Mouse (Mus musculus): ENCODE results near the gene Alpl.

- TF ChIP-seq FLI1 (IDR thresholded peaks at IDR 0.05; ENCODE audit: low read length) (no peak), GATA1 (IDR thresholded peaks at IDR 0.05; ENCODE audit: borderline replicate concordance, low read length) (no peak)
Measured at GRCm38 (mm10) chr4:137838791-137839190, 42.6 kb upstream of the Alpl start.

Measured in megakaryocyte, embryonic 14.5 days (primary cell).